Mouse (Mus musculus): Measurements from ENCODE around the gene Chac1. TPM values are rescaled to one million over a fixed set of nuclear protein-coding genes. Genes with fewer than 3 reads are reported as not detected.
A peak's percentile ranks its signal among the peaks of the same experiment; 100 is the strongest.

The Chac1 gene
- polyA plus RNA-seq (2015; fragmentation: Nextera tagmentation; extraction: Ambion mirVana) = 2.7 and 6.0 TPM in 2 replicates

GRCm38 (mm10) chr2:119350555-119351486 is at the start of gene Chac1:
Gene Chac1, plus strand, starts transcription at chr2:119351229.
- Histone ChIP-seq H3K4me1 (ENCODE audit: control insufficient read depth, insufficient read depth, low read length) (peaks cover 8% of the 10 kb centered on the region), H3K9me3 (ENCODE audit: control insufficient read depth, low read length) (no peaks in the 10 kb centered on the region), H3K36me3 (ENCODE audit: control insufficient read depth, insufficient read depth, low read length) (no peaks in the 10 kb centered on the region), H3K4me2 (ENCODE audit: low read depth, low read length) (peak within 1 kb of the TSS; percentile 91), H3K4me3 (ENCODE audit: low read length) (peak within 1 kb of the TSS; percentile 56), H3K27ac (ENCODE audit: low read length) (no peak within 1 kb of the TSS), H3K27me3 (replicated peaks; ENCODE audit: control insufficient read depth, insufficient read depth, low read length) (peaks cover 12% of the 10 kb centered on the region; the same call in 1 of the 2 replicates), H3K9ac (ENCODE audit: low read depth, low read length) (peak within 1 kb of the TSS; percentile 70)
- ATAC-seq = peak; percentile 95
- WGBS = 5% methylated on average over 58 of the region's 58 CpGs

- no peak for ATAC-seq
- no peak overlapping the region for H3K9ac ChIP-seq (ENCODE audit: low read depth, low read length)
- 73% methylated on average over 6 of the region's 6 CpGs for WGBS
Observed at GRCm38 (mm10) chr2:119302876-119303275, 48.2 kb upstream of the Chac1 start.

GRCm38 (mm10) chr2:119304391-119304790 is 46.6 kb upstream of the Chac1 start:
- Histone ChIP-seq H3K4me3 (ENCODE audit: low read length) (no peak overlapping the region), H3K4me2 (ENCODE audit: low read depth, low read length) (no peak overlapping the region), H3K27me3 (replicated peaks; ENCODE audit: control insufficient read depth, insufficient read depth, low read length) (no peaks in the 10 kb centered on the region), H3K27ac (ENCODE audit: low read length) (no peak overlapping the region), H3K4me1 (ENCODE audit: control insufficient read depth, insufficient read depth, low read length) (peaks cover 31% of the 10 kb centered on the region), H3K9me3 (ENCODE audit: control insufficient read depth, low read length) (no peaks in the 10 kb centered on the region), H3K36me3 (ENCODE audit: control insufficient read depth, insufficient read depth, low read length) (0 out of 2 replicates have a peak, but pooled peaks cover 2% of the 10 kb centered on the region), H3K9ac (ENCODE audit: low read depth, low read length) (no peak overlapping the region)
- ATAC-seq = no peak
- 42% methylated on average over 3 of the region's 3 CpGs for WGBS

More at GRCm38 (mm10) chr2:119302876-119303275, 48.2 kb upstream of the Chac1 start:
- Histone ChIP-seq H3K4me2 (ENCODE audit: low read depth, low read length) (no peak overlapping the region), H3K4me3 (ENCODE audit: low read length) (no peak overlapping the region), H3K9me3 (ENCODE audit: control insufficient read depth, low read length) (no peaks in the 10 kb centered on the region), H3K27ac (ENCODE audit: low read length) (no peak overlapping the region), H3K4me1 (ENCODE audit: control insufficient read depth, insufficient read depth, low read length) (peaks cover 37% of the 10 kb centered on the region), H3K27me3 (replicated peaks; ENCODE audit: control insufficient read depth, insufficient read depth, low read length) (no peaks in the 10 kb centered on the region), H3K36me3 (ENCODE audit: control insufficient read depth, insufficient read depth, low read length) (0 out of 2 replicates have a peak, but pooled peaks cover 6% of the 10 kb centered on the region)

GRCm38 (mm10) chr2:119304798-119305208 is 46.2 kb upstream of the Chac1 start:
- H3K4me2 ChIP-seq (ENCODE audit: low read depth, low read length) = no peak overlapping the region
- H3K9me3 ChIP-seq (ENCODE audit: control insufficient read depth, low read length) = no peaks in the 10 kb centered on the region
- 25% methylated on average over 3 of the region's 3 CpGs for WGBS
- peak overlapping the region; percentile 38; the same call in 1 of the 2 replicates for H3K27ac ChIP-seq (ENCODE audit: low read length)
- ATAC-seq = peak; percentile 54
- H3K9ac ChIP-seq (ENCODE audit: low read depth, low read length) = no peak overlapping the region
- 0 out of 2 replicates have a peak, but pooled peaks cover 2% of the 10 kb centered on the region for H3K36me3 ChIP-seq (ENCODE audit: control insufficient read depth, insufficient read depth, low read length)
- no peak overlapping the region for H3K4me3 ChIP-seq (ENCODE audit: low read length)
- peaks cover 30% of the 10 kb centered on the region for H3K4me1 ChIP-seq (ENCODE audit: control insufficient read depth, insufficient read depth, low read length)
- H3K27me3 ChIP-seq (replicated peaks; ENCODE audit: control insufficient read depth, insufficient read depth, low read length) = no peaks in the 10 kb centered on the region

GRCm38 (mm10) chr2:119311544-119311943 is 39.5 kb upstream of the Chac1 start:
- WGBS = 41% methylated on average over 12 of the region's 12 CpGs
- no peak overlapping the region for H3K4me3 ChIP-seq (ENCODE audit: low read length)
- H3K4me1 ChIP-seq (ENCODE audit: control insufficient read depth, insufficient read depth, low read length) = 0 out of 2 replicates have a peak, but pooled peaks cover 6% of the 10 kb centered on the region
- no peak overlapping the region for H3K9ac ChIP-seq (ENCODE audit: low read depth, low read length)
- no peaks in the 10 kb centered on the region; the same call in 1 of the 2 replicates for H3K27me3 ChIP-seq (replicated peaks; ENCODE audit: control insufficient read depth, insufficient read depth, low read length)
- H3K9me3 ChIP-seq (ENCODE audit: control insufficient read depth, low read length) = no peaks in the 10 kb centered on the region
- H3K27ac ChIP-seq (ENCODE audit: low read length) = no peak overlapping the region
- ATAC-seq = no peak
- H3K4me2 ChIP-seq (ENCODE audit: low read depth, low read length) = no peak overlapping the region
- H3K36me3 ChIP-seq (ENCODE audit: control insufficient read depth, insufficient read depth, low read length) = no peaks in the 10 kb centered on the region

- Histone ChIP-seq H3K4me3 (ENCODE audit: low read length) (no peak overlapping the region), H3K9me3 (ENCODE audit: control insufficient read depth, low read length) (no peaks in the 10 kb centered on the region), H3K36me3 (ENCODE audit: control insufficient read depth, insufficient read depth, low read length) (no peaks in the 10 kb centered on the region), H3K4me2 (ENCODE audit: low read depth, low read length) (no peak overlapping the region), H3K27ac (ENCODE audit: low read length) (no peak overlapping the region), H3K9ac (ENCODE audit: low read depth, low read length) (no peak overlapping the region), H3K4me1 (ENCODE audit: control insufficient read depth, insufficient read depth, low read length) (0 out of 2 replicates have a peak, but pooled peaks cover 6% of the 10 kb centered on the region), H3K27me3 (replicated peaks; ENCODE audit: control insufficient read depth, insufficient read depth, low read length) (no peaks in the 10 kb centered on the region; the same call in 1 of the 2 replicates)
- ATAC-seq = no peak
- WGBS = 56% methylated on average over 2 of the region's 2 CpGs
Observed at GRCm38 (mm10) chr2:119312380-119312958, 38.6 kb upstream of the Chac1 start.

GRCm38 (mm10) chr2:119313780-119314479 is 37.1 kb upstream of the Chac1 start:
- H3K36me3 ChIP-seq (ENCODE audit: control insufficient read depth, insufficient read depth, low read length) = no peaks in the 10 kb centered on the region
- no peak overlapping the region for H3K4me3 ChIP-seq (ENCODE audit: low read length)
- no peak for ATAC-seq
- H3K4me1 ChIP-seq (ENCODE audit: control insufficient read depth, insufficient read depth, low read length) = peaks cover 10% of the 10 kb centered on the region; the same call in 1 of the 2 replicates
- H3K27ac ChIP-seq (ENCODE audit: low read length) = 0 out of 2 replicates have a peak overlapping the region, but pooled peaks have one; percentile 25
- H3K4me2 ChIP-seq (ENCODE audit: low read depth, low read length) = no peak overlapping the region
- no peak overlapping the region for H3K9ac ChIP-seq (ENCODE audit: low read depth, low read length)
- 44% methylated on average over 10 of the region's 10 CpGs for WGBS
- H3K9me3 ChIP-seq (ENCODE audit: control insufficient read depth, low read length) = no peaks in the 10 kb centered on the region
- H3K27me3 ChIP-seq (replicated peaks; ENCODE audit: control insufficient read depth, insufficient read depth, low read length) = no peaks in the 10 kb centered on the region; the same call in 1 of the 2 replicates

GRCm38 (mm10) chr2:119314742-119315310 is 36.2 kb upstream of the Chac1 start:
- no peaks in the 10 kb centered on the region; the same call in 1 of the 2 replicates for H3K27me3 ChIP-seq (replicated peaks; ENCODE audit: control insufficient read depth, insufficient read depth, low read length)
- WGBS = 70% methylated on average over 12 of the region's 12 CpGs
- H3K4me3 ChIP-seq (ENCODE audit: low read length) = no peak overlapping the region
- H3K4me1 ChIP-seq (ENCODE audit: control insufficient read depth, insufficient read depth, low read length) = peaks cover 6% of the 10 kb centered on the region; the same call in 1 of the 2 replicates
- no peak; the same call in 1 of the 2 replicates for ATAC-seq
- no peaks in the 10 kb centered on the region for H3K36me3 ChIP-seq (ENCODE audit: control insufficient read depth, insufficient read depth, low read length)
- H3K9ac ChIP-seq (ENCODE audit: low read depth, low read length) = no peak overlapping the region
- no peak overlapping the region for H3K4me2 ChIP-seq (ENCODE audit: low read depth, low read length)
- no peak overlapping the region; the same call in 1 of the 2 replicates for H3K27ac ChIP-seq (ENCODE audit: low read length)
- no peaks in the 10 kb centered on the region for H3K9me3 ChIP-seq (ENCODE audit: control insufficient read depth, low read length)

Measured in intestine, embryonic 16.5 days (tissue).